Mouse (Mus musculus): ENCODE measurements at regions not wholly inside any gene's neighbourhood (a gene's known extent, or its start where the extent isn't known, plus 50 kb on each side); places are given as distances from the start of the nearest gene placed in this dataset.

DNA sequence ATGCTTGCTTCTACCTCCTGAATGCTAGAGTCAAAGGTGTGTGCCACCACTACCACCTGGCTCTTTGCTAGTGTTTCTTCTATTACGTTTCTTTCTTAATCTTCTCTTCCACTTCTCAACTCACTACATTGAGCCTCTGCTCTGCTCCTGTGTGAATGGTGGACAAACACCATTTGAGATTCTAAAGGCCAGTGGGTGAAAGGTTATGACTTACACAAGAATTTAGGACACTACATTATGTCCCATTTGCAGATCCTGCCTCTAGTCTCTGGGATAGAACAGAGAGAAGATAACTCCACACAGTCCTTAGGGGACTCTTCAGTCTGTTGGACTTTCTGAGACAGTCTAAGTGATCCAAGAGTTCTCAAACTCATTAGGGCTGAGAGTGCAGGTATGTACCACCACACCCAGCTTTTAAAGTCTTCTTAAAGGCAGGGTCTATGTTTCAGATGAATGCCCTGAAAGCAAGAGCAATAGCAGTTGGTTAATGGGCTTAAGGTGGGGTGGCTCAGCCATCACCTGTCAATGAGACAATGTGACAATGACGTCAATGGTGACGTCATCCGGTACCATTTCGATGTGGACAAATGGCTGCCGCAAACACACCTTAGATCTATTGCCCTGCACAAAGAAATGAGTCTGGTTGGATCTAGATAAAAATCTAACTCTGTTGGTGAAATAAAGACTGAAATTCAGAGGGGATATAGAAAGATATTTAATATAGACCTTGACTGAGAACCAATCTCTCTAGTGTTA is 131.4 kb downstream of the Cd24a start:
- Histone ChIP-seq H3K27ac (no peak overlapping the region), H3K4me3 (no peak overlapping the region)
- no peak for TF ChIP-seq CTCF (conservative IDR thresholded peaks at IDR 0.05)
- DNase-seq (ENCODE audit: low spot score in 2 of 2), result no peak

DNA sequence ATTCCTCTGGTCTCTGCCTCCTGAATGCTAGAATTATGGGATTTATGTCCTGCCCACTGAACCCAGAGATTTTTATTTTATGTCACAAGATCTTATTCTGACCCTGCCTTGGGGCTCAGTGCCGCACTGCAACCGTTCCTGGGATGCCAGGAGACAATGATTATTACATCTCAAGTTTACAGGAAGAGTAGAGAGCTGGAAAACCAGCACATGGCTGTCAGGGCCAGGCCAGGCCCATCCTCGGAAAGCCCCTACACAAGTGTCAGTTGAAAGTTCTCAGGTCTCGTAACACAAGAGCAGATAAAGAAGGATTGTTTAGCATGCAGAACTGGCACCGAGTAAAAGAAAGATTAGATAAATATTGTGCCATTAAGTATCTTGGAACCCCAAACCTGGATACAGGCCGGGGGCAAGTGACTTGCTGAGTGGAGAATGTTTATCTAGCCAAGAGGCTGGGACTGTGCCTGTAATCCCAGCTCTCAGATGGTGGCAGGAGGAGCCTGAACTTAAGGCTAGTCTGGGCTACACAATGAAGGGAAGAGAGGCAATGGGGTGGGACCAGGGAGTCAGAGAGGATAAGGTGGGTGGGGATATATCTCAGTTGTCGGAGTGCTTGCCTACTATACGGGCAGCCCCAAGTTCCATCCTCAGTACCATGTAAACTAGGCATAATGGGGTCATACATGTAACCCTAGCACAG is 132.3 kb downstream of the Cd24a start:
- no peak for DNase-seq (ENCODE audit: low spot score in 2 of 2)
- Histone ChIP-seq H3K27ac (no peak overlapping the region), H3K4me3 (no peak overlapping the region)
- no peak for TF ChIP-seq CTCF (conservative IDR thresholded peaks at IDR 0.05)

DNA sequence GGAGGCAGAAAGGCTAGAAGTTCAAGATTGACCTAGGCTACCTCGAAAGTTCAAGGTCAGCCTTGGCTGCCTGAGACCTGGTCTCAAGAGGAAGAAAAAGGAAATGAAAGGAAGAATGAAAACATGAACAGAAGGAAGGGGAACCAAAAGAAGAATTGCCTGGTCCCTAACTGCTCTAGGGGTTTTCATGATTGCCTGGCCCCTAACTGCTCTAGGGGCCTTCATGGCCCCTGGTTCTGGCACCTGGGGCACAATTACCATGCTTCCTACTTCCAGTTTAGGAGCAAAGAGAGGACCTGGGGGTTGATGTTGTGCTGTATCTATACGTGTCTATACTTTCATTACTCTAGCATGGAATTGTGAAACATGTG is 132.8 kb downstream of the Cd24a start:
- no peak for TF ChIP-seq CTCF (conservative IDR thresholded peaks at IDR 0.05)
- Histone ChIP-seq H3K4me3 (no peak overlapping the region), H3K27ac (no peak overlapping the region)
- no peak for DNase-seq (ENCODE audit: low spot score in 2 of 2)

DNA sequence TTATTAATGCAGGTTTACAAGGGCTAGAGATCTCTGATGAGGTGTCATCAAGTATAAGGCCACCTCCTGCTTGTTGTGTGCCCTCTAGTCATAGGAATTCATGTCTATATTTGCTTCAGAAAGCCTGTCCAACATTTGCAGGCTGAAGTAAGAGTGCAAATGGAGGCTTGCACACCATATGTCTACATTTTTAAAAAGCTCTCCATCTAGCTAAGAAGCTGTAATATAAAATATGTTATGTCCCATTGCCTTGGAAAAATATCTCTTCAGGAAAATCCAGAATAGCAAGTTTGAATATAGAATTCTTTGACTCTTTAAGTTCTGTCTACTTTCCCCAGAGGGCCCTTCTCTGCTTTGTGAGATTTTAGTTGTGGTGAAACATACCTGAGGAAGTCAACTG is 134.6 kb downstream of the Cd24a start:
- Histone ChIP-seq H3K4me3 (no peak overlapping the region), H3K27ac (no peak overlapping the region)
- no peak for TF ChIP-seq CTCF (conservative IDR thresholded peaks at IDR 0.05)
- DNase-seq (ENCODE audit: low spot score in 2 of 2), result no peak

GRCm38 (mm10) chr10:43718768-43719167 is 140.7 kb downstream of the Cd24a start:
- no peak for DNase-seq (ENCODE audit: low spot score in 2 of 2)
- H3K4me3 ChIP-seq, result no peak overlapping the region
- H3K27ac ChIP-seq, result no peak overlapping the region
- no peak for TF ChIP-seq CTCF (conservative IDR thresholded peaks at IDR 0.05)

- Histone ChIP-seq H3K27ac (no peak overlapping the region), H3K4me3 (no peak overlapping the region)
- no peak for TF ChIP-seq CTCF (conservative IDR thresholded peaks at IDR 0.05)
- no peak for DNase-seq (ENCODE audit: low spot score in 2 of 2)
Measured at GRCm38 (mm10) chr10:43721356-43721755, 143.3 kb downstream of the Cd24a start.

GRCm38 (mm10) chr10:43722164-43722563 is 144.1 kb downstream of the Cd24a start:
- TF ChIP-seq CTCF (conservative IDR thresholded peaks at IDR 0.05), result no peak
- H3K27ac ChIP-seq, result no peak overlapping the region
- H3K4me3 ChIP-seq, result no peak overlapping the region
- DNase-seq (ENCODE audit: low spot score in 2 of 2), result no peak

DNA sequence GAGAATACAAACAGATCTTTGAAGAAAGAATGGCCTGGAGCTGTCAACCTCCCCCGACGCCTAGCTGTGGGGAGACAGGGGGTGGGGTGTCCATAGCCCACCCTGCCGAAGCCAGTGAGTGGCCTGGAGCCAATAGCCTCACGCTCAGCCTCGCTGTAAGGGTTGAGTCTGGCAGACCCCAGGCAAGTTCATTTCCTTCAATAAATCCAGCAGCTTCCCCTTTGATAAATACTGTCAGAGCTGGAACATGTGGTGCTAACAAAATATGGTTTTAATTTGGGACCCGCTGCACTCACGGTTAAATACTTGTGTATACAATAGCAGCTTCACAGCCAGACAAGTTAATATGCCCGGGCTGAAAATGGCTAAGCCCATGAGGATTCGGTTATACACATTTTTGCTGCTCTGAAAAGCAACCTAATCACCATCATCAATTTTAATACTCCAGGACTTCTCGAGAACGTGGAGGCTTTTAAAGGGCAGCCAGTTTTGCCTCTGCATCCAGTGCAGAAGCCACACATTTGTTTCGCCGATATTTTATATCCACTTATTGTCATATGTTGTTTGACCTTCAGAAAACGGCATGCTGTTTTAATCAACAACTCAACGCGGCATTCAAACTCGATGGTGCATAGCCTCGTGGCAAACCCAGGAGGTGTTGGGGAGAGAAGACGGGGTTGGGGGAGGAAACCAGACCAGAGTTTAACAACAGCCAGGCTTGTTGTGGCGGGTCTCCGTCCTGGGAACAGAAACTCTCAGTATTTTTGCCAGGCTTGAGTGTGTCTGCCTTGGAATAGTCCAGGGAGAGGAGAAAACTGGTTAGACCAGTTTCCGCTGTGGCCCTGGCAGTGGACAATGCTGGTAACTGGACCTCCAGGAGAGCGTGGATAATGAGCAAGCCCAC is 144.9 kb downstream of the Cd24a start:
- no peak for TF ChIP-seq CTCF (conservative IDR thresholded peaks at IDR 0.05)
- Histone ChIP-seq H3K4me3 (peak overlapping the region; percentile 52), H3K27ac (no peak overlapping the region; the same call in 1 of the 2 replicates)
- no peak for DNase-seq (ENCODE audit: low spot score in 2 of 2)

DNA sequence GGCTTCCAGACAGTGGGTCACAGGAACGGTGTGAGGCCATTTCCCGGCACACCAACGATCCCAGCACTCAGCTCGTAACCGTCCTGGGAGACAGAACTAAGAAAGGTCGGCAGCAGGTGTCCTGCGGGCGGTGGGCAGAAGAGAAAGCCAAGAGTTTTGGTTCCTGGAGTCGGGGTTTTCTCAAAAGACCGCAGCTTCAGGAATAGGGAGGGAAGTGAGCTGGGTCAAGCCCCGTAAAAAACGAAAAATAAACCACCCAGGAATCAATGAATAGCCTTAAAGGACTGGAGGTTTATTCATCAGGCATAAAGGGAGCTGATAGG is 145.5 kb downstream of the Cd24a start:
- DNase-seq (ENCODE audit: low spot score in 2 of 2), result no peak
- Histone ChIP-seq H3K27ac (no peak overlapping the region), H3K4me3 (peak overlapping the region; percentile 52)
- TF ChIP-seq CTCF (conservative IDR thresholded peaks at IDR 0.05), result no peak

- no peak for TF ChIP-seq CTCF (conservative IDR thresholded peaks at IDR 0.05)
- H3K27ac ChIP-seq, result no peak overlapping the region
- DNase-seq (ENCODE audit: low spot score in 2 of 2), result no peak
- no peak overlapping the region for H3K4me3 ChIP-seq
Measured at GRCm38 (mm10) chr10:43727746-43728145, 149.7 kb downstream of the Cd24a start.

DNA sequence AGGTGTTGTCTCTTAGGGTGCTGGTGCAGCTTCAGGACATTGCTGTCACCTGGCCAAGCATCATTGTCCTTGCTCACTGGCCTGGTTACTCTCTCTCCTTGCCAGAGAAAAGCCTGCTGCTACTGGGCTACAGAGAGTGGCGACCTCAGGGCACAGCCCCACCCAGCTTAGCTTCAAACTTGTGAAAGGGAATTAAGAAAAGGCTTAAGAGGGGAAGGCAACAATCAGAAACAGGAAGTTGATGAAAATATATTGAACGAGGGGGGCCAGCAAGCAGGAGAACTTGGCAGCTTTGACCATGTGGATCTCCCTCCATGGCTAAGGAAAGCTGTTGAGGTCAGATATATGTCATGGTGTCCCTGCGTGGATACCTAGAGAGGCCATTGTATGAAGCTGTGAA is 151.1 kb downstream of the Cd24a start:
- H3K4me3 ChIP-seq, result no peak overlapping the region
- TF ChIP-seq CTCF (conservative IDR thresholded peaks at IDR 0.05), result no peak
- H3K27ac ChIP-seq, result no peak overlapping the region
- no peak for DNase-seq (ENCODE audit: low spot score in 2 of 2)

- DNase-seq (ENCODE audit: low spot score in 2 of 2), result no peak
- no peak overlapping the region for H3K4me3 ChIP-seq
Measured at GRCm38 (mm10) chr10:43733618-43734415, 155.7 kb downstream of the Cd24a start.

More at GRCm38 (mm10) chr10:43733618-43734415, 155.7 kb downstream of the Cd24a start:
- TF ChIP-seq CTCF (conservative IDR thresholded peaks at IDR 0.05), result no peak
- no peak overlapping the region for H3K27ac ChIP-seq
